Mouse (Mus musculus): ENCODE measurements around the gene Xlr.
"Not testable (repeated sequence)": the region's sequence is repeated elsewhere in the genome, so short reads cannot be mapped to it uniquely, and the experiment has no call there.

Gene Xlr

GRCm38 (mm10) chrX:53797519-53797918, at the start of gene Xlr:
Xlr (minus strand) TSS chrX:53797706.
- not testable (repeated sequence) for DNase-seq (ENCODE audit: low read depth, low spot score)

- DNase-seq (ENCODE audit: low read depth, low spot score), result peak; percentile 6
Observed at GRCm38 (mm10) chrX:53799074-53799473, 1.6 kb upstream of the Xlr start.

- no peak for DNase-seq (ENCODE audit: low read depth, low spot score)
Observed at GRCm38 (mm10) chrX:53776276-53776675, 21.2 kb downstream of the Xlr start, which contains the start of gene Zfp36l3. Zfp36l3 (minus strand) TSS chrX:53776394.

- DNase-seq (ENCODE audit: low read depth, low spot score), result no peak
Observed at GRCm38 (mm10) chrX:53757736-53758135, 39.8 kb downstream of the Xlr start, which contains the start of gene 1700013H16Rik. 1700013H16Rik (minus strand) TSS chrX:53757831.

GRCm38 (mm10) chrX:53752851-53753250, 44.7 kb downstream of the Xlr start:
- DNase-seq (ENCODE audit: low read depth, low spot score), result no peak

- DNase-seq (ENCODE audit: low read depth, low spot score), result no peak
Observed at GRCm38 (mm10) chrX:53728967-53729366, 68.5 kb downstream of the Xlr start.
